Mouse (Mus musculus): Measurements from ENCODE around the gene Dpf3.

The Dpf3 gene

DNA sequence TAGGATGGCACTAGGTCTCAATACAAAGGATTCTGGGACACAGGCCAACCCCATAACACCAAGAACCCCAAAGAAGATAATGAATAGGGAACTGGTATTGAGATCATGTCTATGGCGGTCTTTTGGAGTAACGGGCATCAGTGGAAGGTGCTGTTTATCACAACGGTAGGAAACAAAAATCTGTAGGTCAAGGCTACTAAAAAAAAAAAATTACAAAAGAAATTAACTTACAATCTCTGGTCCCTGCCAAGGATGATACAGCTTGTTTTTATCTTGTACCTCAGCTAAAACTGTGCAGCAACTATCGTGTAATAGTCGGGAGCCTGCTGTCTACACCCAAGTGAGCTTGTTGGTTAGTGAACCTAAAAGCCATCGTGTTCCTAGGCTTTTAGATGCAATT lies 9.2 kb upstream of the Dpf3 start:
- in situ Hi-C loops (cut with MboI), result loop anchor here (25.0 kb wide), 1 partner anchor 384 kb away; no protein-coding TSS in a partner anchor

DNA sequence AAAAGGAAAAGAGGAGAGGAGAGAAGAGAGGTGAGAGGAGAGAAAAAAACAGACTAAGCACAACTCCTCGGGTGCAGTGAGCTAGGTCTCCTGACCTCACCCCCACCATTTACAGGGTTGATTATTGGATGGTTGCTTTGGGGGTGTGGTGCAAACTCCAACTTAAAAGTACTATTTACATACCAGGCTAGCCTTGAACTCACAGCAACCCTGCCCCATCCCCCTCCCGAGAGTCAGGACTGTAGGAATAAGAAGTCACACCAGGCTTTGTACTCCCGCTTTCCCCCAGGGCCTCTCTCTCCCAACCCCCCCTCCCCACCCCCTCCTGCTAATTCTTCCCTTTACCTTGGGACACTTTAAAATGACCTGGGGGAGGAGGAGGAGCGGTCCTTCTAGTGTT lies 8.8 kb upstream of the Dpf3 start:
- in situ Hi-C loops (cut with MboI), result loop anchor here (25.0 kb wide), 1 partner anchor 384 kb away; no protein-coding TSS in a partner anchor

DNA sequence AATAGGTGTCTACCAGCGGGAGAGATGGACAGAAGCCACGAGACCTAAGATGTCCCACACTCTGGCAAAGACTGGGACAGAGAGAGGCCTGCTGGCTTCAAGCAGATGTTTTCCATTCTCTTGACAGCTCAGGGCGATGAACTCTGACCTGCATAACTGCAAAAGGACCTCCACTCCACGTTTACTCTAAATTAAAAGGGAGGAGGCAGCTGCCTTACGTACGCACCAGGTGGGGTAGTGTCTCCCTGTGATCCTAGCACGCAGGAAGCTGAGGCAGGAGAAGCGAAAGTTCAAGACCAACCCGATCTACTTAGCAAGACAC lies 8.4 kb upstream of the Dpf3 start:
- in situ Hi-C loops (cut with MboI), result loop anchor here (25.0 kb wide), 1 partner anchor 384 kb away; no protein-coding TSS in a partner anchor

DNA sequence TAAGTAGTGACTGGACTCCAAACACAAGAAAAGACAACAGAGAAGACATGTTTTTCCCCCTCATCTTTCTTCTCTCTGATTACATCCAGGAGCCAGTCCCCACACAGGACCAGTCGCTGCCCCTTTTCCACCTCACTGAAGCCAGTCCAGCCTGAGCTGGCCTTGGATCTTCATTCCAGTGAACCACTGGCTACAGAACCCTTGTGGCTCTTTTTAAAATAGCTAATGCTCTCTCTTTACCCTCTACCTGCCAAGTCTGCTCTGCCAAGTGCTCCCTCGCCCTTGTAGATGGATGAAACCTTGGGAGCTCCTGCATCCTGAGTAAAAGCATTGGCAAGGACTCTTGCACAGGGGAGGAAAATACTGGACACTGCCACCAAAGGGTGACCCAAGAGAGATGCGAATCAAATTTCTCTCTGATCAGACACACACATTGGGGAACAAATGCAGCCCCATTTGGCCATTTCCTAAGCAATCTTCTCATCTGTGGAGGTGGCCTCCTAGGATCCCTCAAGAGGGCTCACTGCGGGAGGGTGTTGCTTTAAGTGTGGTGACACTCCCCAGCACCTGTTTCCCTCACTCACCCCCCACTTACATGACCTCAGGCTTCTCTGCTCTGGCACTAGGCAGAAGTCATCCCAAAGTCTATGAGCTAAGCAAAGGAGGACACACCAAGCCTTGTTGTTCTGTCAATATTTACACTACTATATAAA lies 7.9 kb upstream of the Dpf3 start:
- in situ Hi-C loops (cut with MboI), result loop anchor here (25.0 kb wide), 1 partner anchor 383 kb away; no protein-coding TSS in a partner anchor

DNA sequence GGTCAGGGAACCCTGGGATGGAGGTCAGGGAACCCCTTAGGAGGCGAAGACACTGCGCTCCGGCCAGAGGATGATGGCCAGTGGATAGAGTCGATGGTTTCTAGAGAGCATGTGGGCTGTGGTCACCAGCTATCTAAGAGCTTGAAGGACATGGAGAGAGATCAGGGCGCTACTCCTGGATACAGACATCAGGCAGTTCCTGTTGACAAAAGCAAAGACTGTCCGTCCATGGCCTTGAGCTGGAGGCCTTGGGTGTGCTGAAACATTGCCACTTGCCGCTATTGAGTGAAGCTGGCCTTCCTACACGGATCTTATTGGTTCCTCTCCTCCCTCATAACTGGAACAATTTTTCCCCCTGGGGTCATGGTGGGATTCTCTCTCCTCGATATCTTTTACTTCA lies 6.7 kb upstream of the Dpf3 start:
- in situ Hi-C loops (cut with MboI), result loop anchor here (25.0 kb wide), 1 partner anchor 382 kb away; no protein-coding TSS in a partner anchor

DNA sequence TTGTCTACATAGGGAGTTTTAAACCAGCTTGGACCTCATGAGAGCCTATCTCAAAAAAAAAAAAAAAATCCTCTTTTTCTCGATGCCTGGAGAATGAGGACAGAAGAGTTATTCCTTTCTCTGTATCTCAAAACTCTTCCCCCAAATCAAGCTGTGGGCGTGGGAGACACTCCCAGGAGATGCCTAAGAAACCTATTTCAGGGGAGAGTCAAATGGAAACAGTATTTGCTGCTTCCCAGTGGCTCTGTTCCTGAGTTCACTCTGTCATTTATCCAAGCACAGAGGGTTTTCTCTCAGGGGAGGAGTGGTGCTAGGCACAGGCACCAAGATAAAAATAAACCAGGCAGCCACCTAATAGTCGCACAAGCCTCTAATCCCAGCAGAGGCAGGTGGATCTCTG lies 5.3 kb upstream of the Dpf3 start:
- in situ Hi-C loops (cut with MboI), result loop anchor here (25.0 kb wide), 1 partner anchor 381 kb away; no protein-coding TSS in a partner anchor

DNA sequence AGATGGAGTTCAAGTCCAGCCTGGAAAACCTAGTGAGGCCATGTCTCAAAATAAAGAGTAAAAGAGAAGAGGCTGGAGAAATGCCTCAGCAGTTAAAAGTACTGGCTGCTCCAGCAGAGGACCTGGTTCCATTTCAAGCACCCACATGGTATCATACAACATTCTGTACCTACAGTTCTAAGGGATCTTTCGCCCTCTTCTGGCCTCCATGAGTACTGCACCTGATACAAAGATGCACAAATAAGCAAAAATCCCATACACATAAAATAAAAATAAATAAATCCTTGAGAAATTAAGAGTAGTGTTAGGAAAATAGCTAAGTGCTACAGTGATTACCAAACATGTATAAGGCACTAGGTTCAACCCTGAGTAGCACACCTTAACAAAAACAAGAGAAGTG lies 4.1 kb upstream of the Dpf3 start:
- in situ Hi-C loops (cut with MboI), result loop anchor here (25.0 kb wide), 1 partner anchor 379 kb away; no protein-coding TSS in a partner anchor

DNA sequence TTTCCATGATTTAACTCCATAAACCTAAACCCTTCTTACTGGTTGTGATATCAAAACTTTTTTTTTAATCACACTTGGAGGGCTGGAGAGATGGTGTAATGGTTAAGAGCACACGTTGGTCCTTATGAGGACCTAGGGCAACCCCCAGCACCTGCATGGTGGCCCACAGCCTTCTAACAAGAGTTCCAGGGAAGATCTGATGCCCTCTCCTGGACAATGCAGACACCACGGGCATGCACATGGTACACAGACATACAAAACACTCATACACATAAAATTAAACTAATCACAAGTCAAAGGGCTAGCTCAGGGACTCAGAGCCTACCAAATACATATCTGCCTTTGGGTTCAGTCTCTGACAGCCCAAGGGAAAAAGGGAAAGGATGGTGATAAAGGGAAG lies 2.2 kb upstream of the Dpf3 start:
- in situ Hi-C loops (cut with MboI), result loop anchor here (25.0 kb wide), 1 partner anchor 377 kb away; no protein-coding TSS in a partner anchor

DNA sequence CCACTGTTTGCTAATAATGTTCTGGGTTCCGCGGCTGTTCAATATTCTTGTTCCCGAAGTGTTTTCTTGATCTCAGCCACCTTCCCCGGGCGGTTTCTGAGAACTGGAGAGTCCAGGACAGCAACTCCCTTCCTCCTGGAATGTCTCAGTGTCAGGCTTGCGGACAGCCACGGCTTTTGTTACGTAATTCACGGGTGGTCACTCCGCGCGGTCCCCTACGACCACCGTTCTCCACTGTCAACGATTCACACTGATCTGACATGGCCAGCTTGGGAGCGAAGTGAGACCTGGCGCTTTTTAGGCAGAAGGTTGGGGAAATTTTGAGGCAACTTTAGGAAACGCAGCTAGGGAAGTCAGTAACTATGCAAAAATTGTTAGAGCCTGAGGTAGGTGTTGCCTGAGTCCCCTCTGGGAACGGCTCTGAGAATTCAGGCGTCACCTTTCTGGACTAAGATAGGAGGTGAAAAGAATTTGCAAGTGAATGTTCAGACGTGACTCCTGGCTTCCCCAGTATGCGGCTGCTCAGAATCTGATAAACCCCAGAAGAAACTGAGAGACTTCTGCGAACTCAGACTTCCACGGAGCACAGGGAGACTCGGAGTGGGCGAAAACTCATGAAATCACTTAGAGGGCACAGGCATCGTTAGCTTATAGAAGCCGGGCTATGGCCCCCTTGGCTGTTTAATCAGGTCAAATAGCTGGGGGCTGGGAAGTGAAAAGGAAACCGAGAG lies 860 bp upstream of the Dpf3 start:
- in situ Hi-C loops (cut with MboI), result loop anchor here (25.0 kb wide), 1 partner anchor 376 kb away; no protein-coding TSS in a partner anchor

DNA sequence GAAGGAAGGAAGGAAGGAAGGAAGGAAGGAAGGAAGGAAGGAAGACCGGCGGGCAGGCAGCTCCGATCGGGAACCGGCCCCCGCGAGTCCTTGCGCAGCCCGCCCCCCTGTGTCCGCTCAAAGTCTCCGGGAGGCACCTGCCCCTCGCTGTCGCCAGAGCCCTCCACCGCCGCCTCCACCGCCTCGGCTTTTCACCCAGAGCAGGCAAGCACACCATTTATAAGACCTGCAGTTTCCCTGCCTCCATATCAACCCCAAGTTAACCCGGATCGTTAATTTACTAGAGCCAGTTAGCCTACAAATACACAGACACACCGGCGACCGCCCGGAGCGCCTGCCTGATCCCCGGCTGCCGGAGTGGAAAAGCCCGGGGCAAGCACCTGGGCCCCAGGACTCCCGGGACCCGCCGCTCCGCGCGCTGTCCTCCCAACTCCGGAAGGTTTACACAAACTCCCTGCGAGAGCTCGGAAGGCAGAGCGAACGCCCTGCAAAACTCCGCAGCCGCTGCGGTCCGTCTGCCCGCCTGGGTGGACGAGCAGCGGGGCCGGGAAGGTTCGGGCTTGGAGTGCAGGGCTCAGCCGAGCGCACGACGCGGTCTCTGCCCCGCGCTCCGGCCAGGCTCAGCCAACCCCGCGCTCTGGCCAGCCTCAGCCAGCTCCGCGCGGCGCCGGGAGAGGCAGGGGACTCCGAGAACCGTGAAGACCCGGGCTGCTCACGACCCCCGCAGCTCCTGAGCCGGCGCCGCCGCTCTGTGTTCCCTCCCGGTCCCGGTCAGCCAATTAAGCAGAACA lies 650 bp downstream of the Dpf3 start:
- in situ Hi-C loops (cut with MboI), result loop anchor here (25.0 kb wide), 1 partner anchor 375 kb away; no protein-coding TSS in a partner anchor

DNA sequence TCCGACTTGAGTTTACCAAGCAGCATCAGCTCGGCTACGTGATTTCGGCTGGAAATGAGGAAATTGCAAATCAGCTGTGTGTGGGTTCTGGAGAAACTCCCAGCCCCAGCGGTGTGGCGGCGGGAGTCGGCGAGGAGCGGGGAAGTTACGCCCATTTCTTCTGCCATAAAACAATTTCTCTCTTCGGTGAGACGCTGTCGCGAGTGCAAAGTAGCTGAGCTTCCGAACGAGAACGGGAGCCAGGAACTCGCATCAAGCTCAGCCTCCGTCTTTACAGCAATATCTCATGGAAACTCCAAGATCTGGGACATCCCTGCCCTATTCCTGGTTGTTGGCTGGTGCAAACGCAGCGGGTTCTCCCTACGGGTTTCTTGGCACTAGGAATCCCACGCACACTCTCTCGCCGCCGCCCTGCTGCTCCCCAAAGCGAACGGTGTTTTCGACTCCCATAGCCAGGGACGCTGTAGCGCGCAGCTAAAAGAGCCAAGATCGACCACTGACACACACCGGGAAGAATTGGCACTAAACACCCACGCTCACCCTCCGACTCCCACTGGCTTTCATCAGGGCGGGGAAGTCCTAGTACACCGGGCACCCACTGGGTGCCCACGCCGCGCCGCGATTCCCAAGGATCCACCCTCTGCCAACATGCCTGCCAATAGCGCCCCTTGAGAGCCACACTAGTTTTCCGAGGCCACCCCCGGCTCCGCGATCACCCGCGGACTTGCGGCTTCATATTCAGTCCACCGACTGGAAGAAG lies 1.4 kb downstream of the Dpf3 start:
- in situ Hi-C loops (cut with MboI), result loop anchor here (25.0 kb wide), 1 partner anchor 374 kb away; no protein-coding TSS in a partner anchor

DNA sequence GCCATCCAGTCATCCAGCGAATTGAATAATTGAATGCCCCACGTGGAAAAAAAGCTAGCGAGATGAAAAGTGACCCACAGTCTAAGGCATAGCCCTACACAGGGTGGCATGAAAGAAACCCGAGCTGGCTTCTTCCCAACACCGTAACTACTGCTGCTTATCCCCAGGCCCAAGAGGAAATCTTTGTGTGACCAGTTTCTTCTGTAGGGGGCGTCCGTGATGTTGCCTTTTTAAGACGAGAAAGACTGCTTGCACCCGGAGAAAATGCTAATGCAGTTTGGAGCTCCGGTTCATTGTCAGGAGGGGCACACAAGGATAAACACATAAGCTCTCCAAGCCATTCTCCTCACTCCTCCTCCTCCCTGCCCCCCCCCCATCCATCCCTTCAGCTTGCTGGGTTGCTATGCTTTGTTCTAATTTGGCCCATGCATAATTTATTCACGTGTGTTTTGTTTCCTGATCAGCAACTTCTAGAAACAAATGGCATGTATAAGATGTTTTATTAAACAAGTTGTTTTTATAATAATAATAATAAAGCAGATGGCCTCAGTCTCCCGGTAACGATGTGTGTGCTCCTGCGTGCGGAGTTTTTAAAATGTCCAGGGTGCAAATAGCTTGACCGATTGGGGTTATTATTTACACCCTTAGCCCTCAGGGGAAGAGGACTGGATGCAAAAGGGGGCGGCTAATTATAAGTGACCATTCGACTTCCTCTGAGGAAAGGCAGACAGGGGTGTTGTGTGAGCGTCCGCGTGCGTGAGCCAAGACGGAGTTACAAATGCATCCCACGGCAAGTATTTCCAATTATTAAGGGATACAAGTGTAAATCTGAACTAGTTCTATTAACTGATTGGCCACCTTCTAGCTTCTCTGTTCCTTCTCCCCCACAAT lies 2.4 kb downstream of the Dpf3 start:
- in situ Hi-C loops (cut with MboI), result loop anchor here (25.0 kb wide), 1 partner anchor 373 kb away; no protein-coding TSS in a partner anchor

DNA sequence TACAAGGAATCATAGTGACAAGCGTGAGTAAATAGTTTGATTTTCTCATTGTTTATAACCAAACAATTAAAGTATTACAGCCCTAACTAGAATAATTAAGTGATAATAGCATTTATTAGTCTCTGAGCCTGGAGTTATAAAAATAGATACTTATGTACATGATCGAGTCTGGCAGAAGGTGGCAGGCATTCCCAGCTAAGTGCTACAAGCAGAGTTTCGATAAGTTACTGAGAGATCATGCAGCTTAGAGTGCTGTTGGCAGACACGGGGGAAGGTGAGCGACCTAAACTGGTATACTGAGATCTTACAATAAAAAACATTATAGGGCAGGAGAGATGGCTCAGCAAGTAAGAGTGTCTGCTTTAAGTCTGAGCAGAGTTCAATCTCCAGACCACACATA lies 3.9 kb downstream of the Dpf3 start:
- in situ Hi-C loops (cut with MboI), result loop anchor here (25.0 kb wide), 1 partner anchor 371 kb away; no protein-coding TSS in a partner anchor

DNA sequence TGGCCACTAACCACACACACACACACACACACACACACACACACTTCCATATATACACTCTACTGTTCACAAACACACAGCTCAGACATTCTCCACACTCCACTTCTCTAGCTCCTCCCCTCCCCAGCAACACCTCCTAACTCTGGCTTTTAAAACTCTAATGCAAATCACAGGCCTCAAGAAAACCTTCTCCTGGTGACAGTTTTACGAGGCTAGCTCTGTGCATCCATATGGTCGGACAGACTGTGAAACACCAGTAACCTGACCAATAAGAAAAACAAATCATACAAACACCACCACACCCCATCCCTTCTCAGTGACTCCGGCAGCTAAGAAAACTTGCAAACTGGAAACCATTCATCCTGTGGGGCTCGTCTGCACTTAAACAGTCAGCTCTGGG lies 6.1 kb downstream of the Dpf3 start:
- in situ Hi-C loops (cut with MboI), result loop anchor here (25.0 kb wide), 1 partner anchor 369 kb away; no protein-coding TSS in a partner anchor

DNA sequence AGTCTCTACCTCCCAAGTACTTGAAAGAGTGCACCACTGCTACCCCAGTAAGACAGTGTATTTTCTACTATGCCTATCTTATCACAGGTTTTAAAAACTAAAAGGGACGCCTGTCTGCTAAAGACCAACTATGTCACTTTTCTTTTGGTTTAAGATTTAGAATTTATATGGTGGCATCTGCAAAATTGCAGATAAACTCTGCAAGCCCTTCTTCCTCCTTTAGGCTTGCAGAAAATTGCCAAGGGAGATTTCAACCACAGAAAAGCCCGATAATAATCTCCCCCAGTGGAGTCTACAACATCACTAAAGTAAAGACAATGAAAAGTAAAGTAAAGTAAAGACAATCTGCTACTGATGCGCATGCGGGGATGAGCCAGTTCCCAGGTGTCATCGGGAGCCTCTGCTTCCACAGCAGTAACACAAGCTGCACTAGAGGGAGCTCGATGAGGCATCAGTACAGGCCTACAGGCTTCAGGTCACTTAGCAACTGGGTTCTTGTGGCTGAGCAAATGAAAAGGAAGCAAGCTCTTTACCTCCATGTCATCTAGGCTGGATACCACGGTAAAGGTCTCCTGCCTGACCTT lies 7.6 kb downstream of the Dpf3 start:
- in situ Hi-C loops (cut with MboI), result loop anchor here (25.0 kb wide), 1 partner anchor 368 kb away; no protein-coding TSS in a partner anchor

DNA sequence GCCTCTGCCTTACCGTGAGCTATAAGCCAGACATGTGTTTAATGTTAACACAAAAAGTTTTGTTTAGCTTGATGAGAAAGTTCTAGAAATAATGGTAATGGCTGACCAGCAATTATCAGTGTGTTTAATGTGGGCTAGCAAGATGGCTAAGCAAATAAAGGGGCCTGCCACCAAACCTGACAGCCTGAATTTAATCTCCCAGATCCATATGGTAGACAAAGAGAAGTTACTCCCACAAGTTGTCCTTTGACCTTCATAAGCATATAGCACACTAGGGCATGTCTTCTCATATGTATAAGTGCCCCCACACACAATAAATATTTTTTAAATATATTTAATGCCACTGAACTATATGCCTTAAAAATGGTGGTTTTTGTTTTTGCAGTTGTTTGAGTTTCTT lies 8.4 kb downstream of the Dpf3 start:
- in situ Hi-C loops (cut with MboI), result loop anchor here (25.0 kb wide), 1 partner anchor 367 kb away; no protein-coding TSS in a partner anchor

DNA sequence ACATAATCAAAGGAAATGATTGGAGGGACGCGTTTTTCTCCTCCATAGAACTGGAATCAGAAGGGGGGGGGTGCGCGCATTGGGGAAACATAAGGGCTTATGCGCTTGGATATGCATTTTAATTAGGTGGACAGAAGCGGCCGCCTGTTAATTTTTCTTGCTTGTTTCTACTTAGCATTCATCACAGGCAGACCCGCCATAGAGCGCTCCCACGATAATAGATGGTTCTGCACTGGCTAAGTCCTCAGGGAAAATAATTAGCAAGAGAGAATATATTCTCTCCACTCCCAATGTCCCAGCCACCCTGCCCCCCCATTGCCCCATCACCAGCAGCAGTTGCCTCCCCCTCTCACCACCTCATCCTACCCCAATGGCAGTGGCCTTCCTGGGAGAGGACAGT lies 11.2 kb downstream of the Dpf3 start:
- in situ Hi-C loops (cut with MboI), result loop anchor here (25.0 kb wide), 1 partner anchor 364 kb away; no protein-coding TSS in a partner anchor

DNA sequence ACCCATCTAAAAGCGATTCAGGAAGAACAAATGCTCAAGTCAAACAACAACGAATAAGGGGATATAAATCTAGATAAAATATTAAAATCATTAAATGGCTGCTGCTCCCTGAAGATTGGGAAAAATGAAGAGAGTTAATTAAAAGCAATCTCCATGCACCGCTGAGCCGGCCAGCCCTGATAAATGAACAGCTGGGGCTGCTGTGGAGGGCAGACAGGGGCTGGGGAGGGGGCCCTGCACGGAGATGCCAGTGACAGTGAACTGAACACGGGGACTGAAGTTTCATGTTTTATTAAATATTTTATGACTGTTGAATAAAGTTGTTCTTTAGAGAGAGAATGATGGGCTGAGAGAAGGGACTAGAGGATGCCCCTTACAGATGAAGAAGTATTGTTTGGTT lies 12.1 kb downstream of the Dpf3 start:
- in situ Hi-C loops (cut with MboI), result loop anchor here (25.0 kb wide), 1 partner anchor 363 kb away; no protein-coding TSS in a partner anchor

DNA sequence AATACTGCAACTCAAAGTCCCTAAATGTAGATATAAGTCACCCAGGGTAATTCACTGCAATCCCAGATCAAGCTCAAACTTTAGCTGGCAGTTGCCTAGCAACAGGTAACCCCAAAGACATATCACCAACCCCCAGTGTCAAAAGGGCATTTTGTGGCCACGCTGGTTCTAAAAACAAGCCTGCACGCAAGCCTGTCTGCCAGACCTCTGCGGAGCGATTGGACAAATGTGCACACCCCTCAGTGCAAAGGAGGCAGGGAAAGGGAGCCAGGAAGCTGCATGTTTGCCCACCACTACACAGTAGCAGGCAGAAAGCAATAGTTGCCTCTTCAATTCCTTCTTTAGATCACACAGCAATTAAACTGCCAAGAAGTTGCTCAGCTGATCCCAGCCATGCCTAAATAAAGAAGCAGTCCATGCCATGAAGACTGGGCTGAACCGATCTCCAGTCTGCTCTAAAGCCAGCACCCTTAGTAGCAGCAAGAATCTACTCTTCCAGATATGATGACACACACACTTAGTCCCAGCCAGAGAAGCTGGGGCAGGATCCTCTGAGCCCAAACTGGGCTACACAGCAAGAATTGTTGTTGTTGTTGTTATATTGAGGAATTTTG lies 13.4 kb downstream of the Dpf3 start:
- in situ Hi-C loops (cut with MboI), result no loop called here

Data from mature B cell (primary cell).